Mouse (Mus musculus) cerebellum, adult 2 months (tissue): ENCODE measurements around the gene Htr1d. TPM values are rescaled to one million over a fixed set of nuclear protein-coding genes. Genes with fewer than 3 reads are reported as not detected.

ENCODE experiments used
- DNase-seq, 2 experiments: peaks; one replicate each; pipeline ENCODE4 v3.0.0; 2021
- H3K27ac ChIP-seq: fragments of 200-500 bp; 2 replicates; pipeline ENCODE4 v1.5.1; 2012; ENCODE audit warnings: low read length, control low read depth, inconsistent platforms; ENCODE audit not compliant: insufficient read depth
- H3K27me3 ChIP-seq: fragments of 200-500 bp; 2 replicates; pipeline ENCODE4 v1.6.1; 2012; ENCODE audit warnings: inconsistent platforms, mild to moderate bottlenecking, low read length, moderate library complexity; ENCODE audit not compliant: control insufficient read depth, insufficient read depth
- H3K4me1 ChIP-seq: fragments of 200-500 bp; 2 replicates; pipeline ENCODE4 v1.6.1; 2011; ENCODE audit warnings: low read length; ENCODE audit not compliant: control insufficient read depth, insufficient read depth
- H3K4me3 ChIP-seq: fragments of 200-500 bp; replicated peaks from 2 replicates; pipeline ENCODE3; 2011; ENCODE audit warnings: mild to moderate bottlenecking, low read depth, low read length, control low read depth; ENCODE audit not compliant: insufficient read depth
- CTCF ChIP-seq: fragments of 200-500 bp; IDR thresholded peaks from 2 replicates; pipeline ENCODE4 v1.5.1; 2011; ENCODE audit warnings: low read depth, mild to moderate bottlenecking, control low read depth, low read length, moderate library complexity, borderline replicate concordance; ENCODE audit not compliant: insufficient read depth
- POLR2A ChIP-seq: fragments of 200-500 bp; IDR thresholded peaks from 2 replicates; pipeline ENCODE4 v1.6.1; 2011; ENCODE audit warnings: low read length, control low read depth, borderline replicate concordance; ENCODE audit not compliant: insufficient read depth
- WGBS: fragments of 180-500 bp; shearing (Covaris S2); methylation state at CpG from one replicate; pipeline ENCODE4 v1.1.7; 2018; 5-methylcytosine and 5-hydroxymethylcytosine counted together
- polyA plus RNA-seq: library from polyadenylated mRNA; depleted of rRNA; stranded (reverse); fragments of >200 nt; gene quantifications from 2 replicates; pipeline ENCODE4 v1.2.3, GENCODE M21; 2012; rRNA removed

Gene Htr1d
- polyA plus RNA-seq, result 1.2 and 1.8 TPM in 2 replicates

GRCm38 (mm10) chr4:136423224-136423623 is at the start of gene Htr1d:
Gene Htr1d (plus strand): TSS chr4:136423524.
- TF ChIP-seq POLR2A, result no peak
- no peak within 1 kb of the TSS for H3K27ac ChIP-seq
- H3K4me3 ChIP-seq, result peak within 1 kb of the TSS; percentile 32
- 84% methylated on average over 9 of the region's 9 CpGs for WGBS
- no peak for DNase-seq
- H3K27me3 ChIP-seq, result peaks cover 7% of the 10 kb centered on the region; the same call in 1 of the 2 replicates
- H3K4me1 ChIP-seq, result no peaks in the 10 kb centered on the region

- DNase-seq, result no peak
- no peaks in the 10 kb centered on the region for H3K27me3 ChIP-seq
- H3K4me1 ChIP-seq, result no peaks in the 10 kb centered on the region
- no peak overlapping the region for H3K4me3 ChIP-seq
- TF ChIP-seq CTCF (no peak), POLR2A (no peak)
- 78% methylated on average over 5 of the region's 5 CpGs for WGBS
- no peak overlapping the region for H3K27ac ChIP-seq
Observed at GRCm38 (mm10) chr4:136377001-136377400, 46.3 kb upstream of the Htr1d start.

- Histone ChIP-seq H3K4me1 (no peaks in the 10 kb centered on the region; the same call in 1 of the 2 replicates), H3K27me3 (no peaks in the 10 kb centered on the region), H3K27ac (no peak overlapping the region), H3K4me3 (no peak overlapping the region)
- no peak for DNase-seq
- WGBS, result 85% methylated on average over 5 of the region's 5 CpGs
- no peak for TF ChIP-seq CTCF
- no peak for TF ChIP-seq POLR2A
Observed at GRCm38 (mm10) chr4:136383052-136383451, 40.3 kb upstream of the Htr1d start.

GRCm38 (mm10) chr4:136383839-136384238 is 39.5 kb upstream of the Htr1d start:
- TF ChIP-seq CTCF (no peak), POLR2A (no peak)
- 42% methylated on average over 6 of the region's 6 CpGs for WGBS
- no peak for DNase-seq
- no peaks in the 10 kb centered on the region for H3K27me3 ChIP-seq
- no peaks in the 10 kb centered on the region; the same call in 1 of the 2 replicates for H3K4me1 ChIP-seq
- no peak overlapping the region for H3K4me3 ChIP-seq
- no peak overlapping the region for H3K27ac ChIP-seq

GRCm38 (mm10) chr4:136387261-136387660 is 36.1 kb upstream of the Htr1d start:
- H3K4me1 ChIP-seq, result no peaks in the 10 kb centered on the region; the same call in 1 of the 2 replicates
- no peaks in the 10 kb centered on the region for H3K27me3 ChIP-seq
- H3K4me3 ChIP-seq, result no peak overlapping the region
- H3K27ac ChIP-seq, result no peak overlapping the region
- TF ChIP-seq CTCF, result no peak
- TF ChIP-seq POLR2A, result no peak
- 58% methylated on average over 11 of the region's 11 CpGs for WGBS
- DNase-seq, result peak; percentile 23 to 38

GRCm38 (mm10) chr4:136401806-136402205 is 21.5 kb upstream of the Htr1d start:
- no peak overlapping the region for H3K27ac ChIP-seq
- no peaks in the 10 kb centered on the region; the same call in 1 of the 2 replicates for H3K4me1 ChIP-seq
- peaks cover 2% of the 10 kb centered on the region; the same call in 1 of the 2 replicates for H3K27me3 ChIP-seq
- H3K4me3 ChIP-seq, result no peak overlapping the region
- DNase-seq, result no peak
- 83% methylated on average over 10 of the region's 10 CpGs for WGBS
- TF ChIP-seq CTCF (no peak), POLR2A (no peak)

DNA sequence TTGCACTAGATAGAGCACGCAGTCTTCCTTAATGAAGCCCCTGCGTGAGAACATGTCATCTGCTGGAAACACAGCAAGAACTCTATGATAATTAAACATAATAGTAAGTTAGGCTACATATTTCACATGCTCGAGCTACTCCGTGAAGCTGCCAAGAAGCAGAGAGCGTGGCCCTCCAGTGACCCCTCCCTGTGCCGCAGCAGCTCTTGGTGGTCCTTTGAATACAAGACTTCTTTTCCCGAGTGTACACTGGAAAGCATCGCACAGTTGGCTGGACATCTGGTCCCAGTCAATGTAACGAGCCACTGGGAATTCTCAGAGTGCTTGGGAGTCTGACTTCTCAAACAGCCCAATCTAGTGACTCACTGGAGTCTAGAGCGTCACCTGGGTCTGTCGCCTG is 15.5 kb upstream of the Htr1d start:
- TF ChIP-seq POLR2A (no peak), CTCF (no peak)
- no peak for DNase-seq
- Histone ChIP-seq H3K27me3 (no peaks in the 10 kb centered on the region), H3K4me1 (no peaks in the 10 kb centered on the region; the same call in 1 of the 2 replicates), H3K4me3 (no peak overlapping the region), H3K27ac (no peak overlapping the region)
- 39% methylated on average over 11 of the region's 11 CpGs for WGBS

DNA sequence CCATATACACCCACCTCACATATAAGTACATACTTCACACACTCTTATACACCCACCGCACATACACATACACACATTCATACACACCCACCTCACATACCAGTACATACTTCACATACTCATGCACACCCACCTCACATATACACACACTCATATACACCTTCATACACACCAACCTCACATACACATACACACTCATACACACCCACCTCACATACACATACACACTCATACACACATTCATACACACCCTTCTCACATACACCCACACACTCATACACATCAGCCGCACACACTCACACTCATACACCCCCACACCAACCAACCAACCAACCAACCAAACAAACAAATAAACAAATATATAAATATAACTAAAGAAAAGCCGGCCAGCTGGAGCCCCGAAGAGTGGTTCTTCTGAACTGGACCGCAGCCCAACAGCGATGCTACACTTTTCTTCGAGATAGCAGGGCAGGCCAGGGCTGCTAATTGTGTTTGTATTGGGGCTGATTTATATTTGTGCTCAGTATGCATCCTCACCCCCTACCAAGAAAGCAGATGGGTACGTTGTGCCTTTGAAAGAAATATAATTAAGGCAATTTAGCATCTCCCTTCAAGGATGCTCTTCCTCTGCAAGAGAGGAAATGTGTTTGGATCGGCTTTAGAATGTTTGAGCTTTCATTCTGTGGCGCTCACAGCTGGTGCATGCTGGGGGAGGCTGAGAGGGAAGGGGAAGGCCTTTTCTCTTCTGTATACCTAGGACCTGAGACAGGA is 11.1 kb upstream of the Htr1d start:
- no peaks in the 10 kb centered on the region for H3K4me1 ChIP-seq
- no peak for TF ChIP-seq POLR2A
- no peak for TF ChIP-seq CTCF

More for the DNA sequence above, 11.1 kb upstream of the Htr1d start:
- Histone ChIP-seq H3K27me3 (no peaks in the 10 kb centered on the region), H3K4me3 (no peak overlapping the region), H3K27ac (no peak overlapping the region)
- DNase-seq, result no peak
- WGBS, result 40% methylated on average over 10 of the region's 10 CpGs
